Mouse (Mus musculus) liver, embryonic 14.5 days (tissue): ENCODE results near the gene Gm9573. TPM values are rescaled to one million over a fixed set of nuclear protein-coding genes. Genes with fewer than 3 reads are reported as not detected.

Source experiments
- ATAC-seq: fragments of 200-750 bp; cut with Nextera tagmentation; 2 replicates; pipeline ENCODE4 v1.8.0; 2017; ENCODE audit warnings: moderate number of reproducible peaks, mild to moderate bottlenecking, moderate library complexity; ENCODE audit not compliant: insufficient read depth
- DNase-seq, 3 experiments: peaks; one replicate each; pipeline ENCODE4 v3.0.0-alpha.2; 2012 to 2013; ENCODE audit warnings: low read depth in 3 of 3, low spot score in 3 of 3
- H3K27ac ChIP-seq: fragments of 300-500 bp; sonication (generic); 2 replicates; pipeline ENCODE4 v1.5.1; 2014; ENCODE audit warnings: moderate library complexity, mild to moderate bottlenecking, control low read depth, inconsistent platforms
- H3K27me3 ChIP-seq: fragments of 300-500 bp; sonication (generic); 2 replicates; pipeline ENCODE4 v1.6.1; 2014; ENCODE audit warnings: mild to moderate bottlenecking, low read length, moderate library complexity; ENCODE audit not compliant: control insufficient read depth, insufficient read depth
- H3K36me3 ChIP-seq: fragments of 300-500 bp; sonication (generic); replicated peaks from 2 replicates; pipeline ENCODE4 v1.6.1; 2014; ENCODE audit warnings: low read depth; ENCODE audit not compliant: control insufficient read depth, insufficient read depth
- H3K4me1 ChIP-seq, 2 experiments: fragments of 200-500 bp in 1 of 2; fragments of 300-500 bp in 1 of 2; sonication (generic) in 1 of 2; replicated peaks; 2 replicates each; pipeline ENCODE4 v1.6.1; 2012 to 2014; ENCODE audit warnings: antibody characterized with exemption in 1 of 2, inconsistent platforms in 1 of 2, low read length in 1 of 2; ENCODE audit not compliant: control insufficient read depth in 2 of 2, insufficient read depth in 2 of 2
- H3K4me2 ChIP-seq: fragments of 300-500 bp; sonication (generic); 2 replicates; pipeline ENCODE4 v1.6.1; 2014; ENCODE audit warnings: low read depth, mild to moderate bottlenecking, control low read depth, moderate library complexity
- H3K4me3 ChIP-seq, 2 experiments: fragments of 200-500 bp in 1 of 2; fragments of 300-500 bp in 1 of 2; sonication (generic) in 1 of 2; 2 replicates each; pipeline ENCODE4 v1.5.1; 2012 to 2014; ENCODE audit warnings: low read depth in 2 of 2, low read length in 2 of 2, mild to moderate bottlenecking in 2 of 2, control low read depth in 1 of 2, inconsistent platforms in 1 of 2, moderate library complexity in 1 of 2; ENCODE audit not compliant: insufficient read depth in 1 of 2
- H3K9ac ChIP-seq: fragments of 300-500 bp; sonication (generic); replicated peaks from 2 replicates; pipeline ENCODE4 v1.6.1; 2014; ENCODE audit warnings: mild to moderate bottlenecking, control low read depth, moderate library complexity
- H3K9me3 ChIP-seq: fragments of 300-500 bp; sonication (generic); 2 replicates; pipeline ENCODE4 v1.6.1; 2016; ENCODE audit warnings: low read length, mixed read lengths; ENCODE audit not compliant: control insufficient read depth
- CTCF ChIP-seq: IDR thresholded peaks from 2 replicates; pipeline ENCODE4 v1.5.1; 2016; ENCODE audit warnings: antibody characterized with exemption, low read depth, control low read depth
- EP300 ChIP-seq: IDR thresholded peaks from 2 replicates; pipeline ENCODE4 v1.6.1; 2016; ENCODE audit warnings: antibody characterized with exemption, low read depth
- WGBS: fragments of 180-500 bp; shearing (Covaris S2); extraction: QIAGEN DNeasy Blood & Tissue Kit; methylation state at CpG from one replicate; pipeline ENCODE4 v1.1.7; 2014; ENCODE audit not compliant: insufficient replicate concordance; 5-methylcytosine and 5-hydroxymethylcytosine counted together
- polyA plus RNA-seq, 2 experiments: library from polyadenylated mRNA; depleted of rRNA in 1 of 2; stranded (reverse) in 1 of 2; unstranded in 1 of 2; fragments of >200 nt; fragmentation: Nextera tagmentation in 1 of 2; extraction: Ambion mirVana in 1 of 2; gene quantifications; 2 replicates each; pipeline versions ENCODE4 v1.2.1 to v1.2.3; 2012 to 2014

Gm9573 gene
- polyA plus RNA-seq, 2 experiments: not detected

GRCm38 (mm10) chr17:35635202-35635601 lies 8.8 kb upstream of the Gm9573 start:
- Histone ChIP-seq H3K4me3 (no peak overlapping the region), H3K27ac (no peak overlapping the region), H3K27me3 (no peaks in the 10 kb centered on the region), H3K4me2 (no peak overlapping the region), H3K36me3 (no peaks in the 10 kb centered on the region), H3K4me1 (no peaks in the 10 kb centered on the region), H3K9me3 (no peaks in the 10 kb centered on the region), H3K9ac (no peak overlapping the region)
- TF ChIP-seq CTCF: no peak
- TF ChIP-seq EP300: no peak
- ATAC-seq (no peak), DNase-seq (no peak)
- WGBS: 42% methylated on average over 3 of the region's 3 CpGs

DNA sequence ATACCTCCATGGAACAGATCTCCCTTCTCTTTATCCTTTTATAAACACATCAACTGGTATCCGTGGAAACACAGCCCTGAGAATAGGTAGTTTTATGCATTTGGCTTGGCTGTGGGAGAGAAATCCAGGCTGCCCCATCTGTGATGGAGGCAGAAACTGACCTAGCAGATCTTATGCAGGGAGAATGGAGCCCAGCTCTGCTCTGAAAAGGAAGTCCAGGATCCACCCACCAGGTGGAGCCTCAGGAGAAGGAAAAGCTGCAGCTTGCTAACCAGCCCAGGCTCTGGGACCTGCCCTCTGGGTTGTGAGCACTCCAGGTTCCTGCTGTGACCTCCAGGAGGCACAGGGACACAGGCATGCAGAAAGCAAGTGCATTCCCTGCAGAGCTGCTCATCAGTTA lies 7.6 kb upstream of the Gm9573 start:
- Histone ChIP-seq H3K9me3 (no peaks in the 10 kb centered on the region), H3K4me1 (no peaks in the 10 kb centered on the region), H3K9ac (no peak overlapping the region), H3K4me2 (no peak overlapping the region), H3K36me3 (no peaks in the 10 kb centered on the region), H3K27ac (no peak overlapping the region), H3K4me3 (no peak overlapping the region), H3K27me3 (no peaks in the 10 kb centered on the region)
- ATAC-seq (no peak), DNase-seq (no peak)
- TF ChIP-seq CTCF: peak; percentile 26; the same call in 1 of the 2 replicates
- TF ChIP-seq EP300: no peak
- 6% methylated on average over 1 of the region's 1 CpGs for WGBS

GRCm38 (mm10) chr17:35617127-35617526 lies 9.3 kb downstream of the Gm9573 start:
- Histone ChIP-seq H3K36me3 (no peaks in the 10 kb centered on the region), H3K27me3 (no peaks in the 10 kb centered on the region), H3K9ac (no peak overlapping the region), H3K9me3 (no peaks in the 10 kb centered on the region), H3K4me2 (no peak overlapping the region), H3K27ac (no peak overlapping the region), H3K4me3 (no peak overlapping the region), H3K4me1 (no peaks in the 10 kb centered on the region)
- no peak for ATAC-seq
- no peak for TF ChIP-seq CTCF
- TF ChIP-seq EP300: no peak
- DNase-seq: no peak
- WGBS: 45% methylated on average over 4 of the region's 4 CpGs

- Histone ChIP-seq H3K27ac (no peak overlapping the region), H3K27me3 (no peaks in the 10 kb centered on the region), H3K9me3 (no peaks in the 10 kb centered on the region), H3K9ac (no peak overlapping the region), H3K4me1 (no peaks in the 10 kb centered on the region), H3K36me3 (no peaks in the 10 kb centered on the region), H3K4me2 (no peak overlapping the region), H3K4me3 (no peak overlapping the region)
- no peak for DNase-seq
- WGBS: 41% methylated on average over 8 of the region's 8 CpGs
- ATAC-seq: no peak
- TF ChIP-seq EP300 (no peak), CTCF (no peak)
Observed at GRCm38 (mm10) chr17:35601736-35602354, 24.6 kb downstream of the Gm9573 start.

DNA sequence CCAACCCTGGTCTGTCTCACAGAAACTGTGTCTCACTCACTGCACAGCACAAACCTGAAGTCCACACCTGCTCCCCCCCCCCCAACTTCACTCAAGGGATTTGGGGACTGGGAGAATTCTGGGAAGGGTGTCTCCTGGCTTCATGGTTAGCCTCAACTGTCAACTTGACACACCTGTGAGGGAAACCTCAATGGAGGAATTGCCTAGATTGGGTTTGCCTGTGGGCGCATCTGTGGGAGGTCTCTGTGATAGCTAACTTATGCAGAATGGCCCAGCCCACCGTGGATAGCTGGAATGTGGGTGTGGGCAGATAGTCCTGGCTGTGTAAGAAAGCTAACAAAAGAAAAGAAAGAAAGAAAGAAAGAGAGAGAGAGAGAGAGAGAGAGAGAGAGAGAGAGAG lies 25.2 kb downstream of the Gm9573 start, which contains the start of gene Sfta2:
TSS of gene Sfta2 (plus strand) at position 301 of the 400 bp plus-strand sequence.
- H3K27me3 ChIP-seq: no peaks in the 10 kb centered on the region
- TF ChIP-seq EP300 (no peak), CTCF (no peak)
- no peaks in the 10 kb centered on the region for H3K4me1 ChIP-seq
- H3K9ac ChIP-seq: no peak within 1 kb of the TSS
- no peak within 1 kb of the TSS for H3K4me2 ChIP-seq
- ATAC-seq: no peak
- no peaks in the 10 kb centered on the region for H3K36me3 ChIP-seq
- no peak within 1 kb of the TSS for H3K27ac ChIP-seq
- no peak for DNase-seq
- no peaks in the 10 kb centered on the region for H3K9me3 ChIP-seq
- no peak within 1 kb of the TSS for H3K4me3 ChIP-seq
- WGBS: 50% methylated on average over 2 of the region's 2 CpGs
